Comparison of ENCODE assay signal across 8 mouse cellular contexts in the genomic region with DNA sequence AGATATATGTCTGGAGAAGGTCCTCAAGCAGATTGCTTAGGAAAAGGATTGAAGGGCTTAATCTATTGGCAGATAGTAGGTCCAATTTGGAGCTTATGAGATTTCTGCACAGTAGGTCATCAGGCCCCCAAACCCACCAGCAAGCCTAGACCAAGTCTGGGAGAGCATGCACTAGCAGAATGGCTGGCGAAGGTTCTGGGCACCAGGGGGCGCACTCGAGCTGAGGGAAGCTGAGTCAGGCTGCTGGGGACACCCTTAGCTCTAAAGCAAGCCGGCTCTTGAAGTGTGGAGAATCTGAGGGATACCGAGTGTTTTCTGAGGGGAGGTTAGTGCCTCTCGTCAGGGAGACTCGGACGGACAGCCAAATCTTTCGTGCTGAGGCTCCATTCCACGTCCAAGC. TPM values are rescaled to one million over a fixed set of nuclear protein-coding genes. Genes with fewer than 3 reads are reported as not detected.
A peak's percentile ranks its signal among the peaks of the same experiment; 100 is the strongest.
DNase-seq lines count a peak whose midpoint lies in the region; ATAC-seq and TF ChIP-seq lines count a peak whose summit lies in the region.

No protein-coding gene starts in this region.

- under 1% methylated on average over 10 of the region's 10 CpGs for WGBS in heart, embryonic 11.5 days (ENCODE audit: insufficient replicate concordance)
- WGBS in kidney, embryonic 15.5 days, result under 1% methylated on average over 10 of the region's 10 CpGs
- WGBS in liver, adult 2 months, result under 1% methylated on average over 10 of the region's 10 CpGs

- H3K4me3 ChIP-seq in heart, embryonic 11.5 days (ENCODE audit: low read depth, low read length), result peak overlapping the region; percentile 73
- H3K4me3 ChIP-seq in kidney, embryonic 15.5 days (replicated peaks), result peak overlapping the region; percentile 72
- peak overlapping the region; percentile 86 for H3K4me3 ChIP-seq in liver, adult 2 months (ENCODE audit: insufficient read depth, low read depth, low read length)

- H3K4me2 ChIP-seq in heart, embryonic 11.5 days, result peak overlapping the region; percentile 100
- H3K4me2 ChIP-seq in kidney, embryonic 15.5 days, result peak overlapping the region; percentile 98

- DNase-seq in A20 (ENCODE audit: low read depth, low spot score), result peak; percentile 92
- DNase-seq in brain, adult 2 months (ENCODE audit: low read depth, low spot score), result peak; percentile 94
- DNase-seq in liver, adult 2 months (ENCODE audit: extremely low read depth, low read depth, low spot score), result peak; percentile 49
- peak; percentile 90 to 93 for DNase-seq in spleen, postnatal 36 days (ENCODE audit: low spot score in 2 of 2)

- ATAC-seq in erythroblast, adult 5-6 weeks (replicated peaks; ENCODE audit: low FRiP score, poor library complexity, severe bottlenecking), result peak; percentile 76
- no peak for ATAC-seq in heart, embryonic 11.5 days (replicated peaks; ENCODE audit: insufficient number of reproducible peaks, low FRiP score, low TSS enrichment)
- ATAC-seq in kidney, embryonic 15.5 days (replicated peaks; ENCODE audit: low FRiP score), result peak; percentile 53; the same call in 1 of the 2 replicates
- peak; percentile 66 for ATAC-seq in monocyte, adult 5-6 weeks (replicated peaks; ENCODE audit: insufficient number of reproducible peaks, low FRiP score, low TSS enrichment, poor library complexity, severe bottlenecking)

- H3K27me3 ChIP-seq in heart, embryonic 11.5 days (ENCODE audit: control insufficient read depth, insufficient read depth, low read length), result 0 out of 2 replicates have a peak, but pooled peaks cover 4% of the 10 kb centered on the region
- H3K27me3 ChIP-seq in kidney, embryonic 15.5 days, result no peaks in the 10 kb centered on the region
- H3K27me3 ChIP-seq in liver, adult 2 months (ENCODE audit: control insufficient read depth, insufficient read depth, low read length), result no peaks in the 10 kb centered on the region

- peak overlapping the region; percentile 86 for H3K9ac ChIP-seq in heart, embryonic 11.5 days (ENCODE audit: low read depth, low read length)
- peak overlapping the region; percentile 65 for H3K9ac ChIP-seq in kidney, embryonic 15.5 days
- peak overlapping the region; percentile 78 for H3K9ac ChIP-seq in liver, adult 2 months (ENCODE audit: low read depth, low read length)

- H3K27ac ChIP-seq in heart, embryonic 11.5 days (ENCODE audit: low read depth, low read length), result no peak overlapping the region
- H3K27ac ChIP-seq in kidney, embryonic 15.5 days, result peak overlapping the region; percentile 94
- peak overlapping the region; percentile 45; the same call in 1 of the 2 replicates for H3K27ac ChIP-seq in liver, adult 2 months (replicated peaks; ENCODE audit: insufficient read depth, low read depth, low read length)

- no peaks in the 10 kb centered on the region for H3K36me3 ChIP-seq in heart, embryonic 11.5 days (ENCODE audit: control insufficient read depth, insufficient read depth, low read length)
- no peaks in the 10 kb centered on the region for H3K36me3 ChIP-seq in kidney, embryonic 15.5 days
- H3K36me3 ChIP-seq in liver, adult 2 months (ENCODE audit: control insufficient read depth, insufficient read depth, low read length), result peaks cover 11% of the 10 kb centered on the region; the same call in 1 of the 2 replicates

- no peak for TF ChIP-seq POLR2A in liver, adult 2 months (IDR thresholded peaks at IDR 0.05; ENCODE audit: extremely low read depth, insufficient read depth, low read length)

- TF ChIP-seq CTCF in liver, adult 2 months (IDR thresholded peaks at IDR 0.05; ENCODE audit: low read depth, low read length), result peak; percentile 97

- H3K79me2 ChIP-seq in liver, adult 2 months (ENCODE audit: control insufficient read depth, insufficient read depth, low read length), result no peaks in the 10 kb centered on the region

- no peaks in the 10 kb centered on the region for H3K9me3 ChIP-seq in heart, embryonic 11.5 days (replicated peaks; ENCODE audit: control insufficient read depth, low read length)
- H3K9me3 ChIP-seq in kidney, embryonic 15.5 days (replicated peaks), result no peaks in the 10 kb centered on the region

- H3K4me1 ChIP-seq in heart, embryonic 11.5 days (ENCODE audit: control insufficient read depth, insufficient read depth, low read length), result peaks cover 12% of the 10 kb centered on the region
- H3K4me1 ChIP-seq in kidney, embryonic 15.5 days, result peaks cover 34% of the 10 kb centered on the region
- H3K4me1 ChIP-seq in liver, adult 2 months (ENCODE audit: control insufficient read depth, insufficient read depth, low read length), result peaks cover 5% of the 10 kb centered on the region

RNA-seq across cellular contexts. Expression of a gene that starts 1.2 kb away (rescaled TPM):
- total RNA-seq in erythroblast, adult 5-6 weeks (2015; ENCODE audit: low replicate concordance), result 6.7 and 11.9 TPM in 2 replicates
- 9.1 and 14.9 TPM in 2 replicates for total RNA-seq in erythroblast, adult 5-6 weeks (2017; ENCODE audit: low replicate concordance)
- 2.7 and 4.2 TPM in 2 replicates for polyA plus RNA-seq in heart, embryonic 11.5 days (2014; fragmentation: Nextera tagmentation; extraction: Ambion mirVana)
- polyA plus RNA-seq in kidney, embryonic 15.5 days (2015; fragmentation: Nextera tagmentation; extraction: Ambion mirVana), result 7.5 and 8.0 TPM in 2 replicates
- 4.1 and 8.9 TPM in 2 replicates for total RNA-seq in liver, adult 2 months (2014; rRNA removed)
- 5.2 and 8.0 TPM in 2 replicates for polyA plus RNA-seq in liver, adult 2 months (2012; rRNA removed)
- 33.3 to 44.2 TPM (median 36.6 TPM) in 3 replicates for total RNA-seq in monocyte, adult 5-6 weeks (2017)

RNA-seq across cellular contexts. Expression of a gene that starts 17.0 kb away (rescaled TPM):
- total RNA-seq in erythroblast, adult 5-6 weeks (2015; ENCODE audit: low replicate concordance), result 0.42 TPM in 1 of 2 replicates, not detected in the other
- 0.42 and 1.4 TPM in 2 replicates for total RNA-seq in erythroblast, adult 5-6 weeks (2017; ENCODE audit: low replicate concordance)
- polyA plus RNA-seq in heart, embryonic 11.5 days (2014; fragmentation: Nextera tagmentation; extraction: Ambion mirVana), result 7.6 and 8.7 TPM in 2 replicates
- polyA plus RNA-seq in kidney, embryonic 15.5 days (2015; fragmentation: Nextera tagmentation; extraction: Ambion mirVana), result 15.0 and 15.4 TPM in 2 replicates
- total RNA-seq in liver, adult 2 months (2014; rRNA removed), result 5.8 and 7.5 TPM in 2 replicates
- polyA plus RNA-seq in liver, adult 2 months (2012; rRNA removed), result 10.3 and 16.9 TPM in 2 replicates
- total RNA-seq in monocyte, adult 5-6 weeks (2017), result 1.6 TPM in 2 of 3 replicates, not detected in the other

RNA-seq across cellular contexts. Expression of a gene that starts 20.4 kb away (rescaled TPM):
- total RNA-seq in erythroblast, adult 5-6 weeks (2015; ENCODE audit: low replicate concordance), result not detected in 2 replicates
- total RNA-seq in erythroblast, adult 5-6 weeks (2017; ENCODE audit: low replicate concordance), result not detected in 2 replicates
- polyA plus RNA-seq in heart, embryonic 11.5 days (2014; fragmentation: Nextera tagmentation; extraction: Ambion mirVana), result 0.94 and 2.0 TPM in 2 replicates
- 1.3 TPM in 2 replicates for polyA plus RNA-seq in kidney, embryonic 15.5 days (2015; fragmentation: Nextera tagmentation; extraction: Ambion mirVana)
- total RNA-seq in liver, adult 2 months (2014; rRNA removed), result 23.0 and 27.9 TPM in 2 replicates
- polyA plus RNA-seq in liver, adult 2 months (2012; rRNA removed), result 29.8 and 32.6 TPM in 2 replicates
- 3.7 to 7.0 TPM (median 4.9 TPM) in 3 replicates for total RNA-seq in monocyte, adult 5-6 weeks (2017)

RNA-seq across cellular contexts. Expression of a gene that starts 43.7 kb away (rescaled TPM):
- 42.3 and 43.5 TPM in 2 replicates for total RNA-seq in erythroblast, adult 5-6 weeks (2015; ENCODE audit: low replicate concordance)
- 26.5 and 27.0 TPM in 2 replicates for total RNA-seq in erythroblast, adult 5-6 weeks (2017; ENCODE audit: low replicate concordance)
- 56.1 and 62.1 TPM in 2 replicates for polyA plus RNA-seq in heart, embryonic 11.5 days (2014; fragmentation: Nextera tagmentation; extraction: Ambion mirVana)
- 54.6 and 61.7 TPM in 2 replicates for polyA plus RNA-seq in kidney, embryonic 15.5 days (2015; fragmentation: Nextera tagmentation; extraction: Ambion mirVana)
- total RNA-seq in liver, adult 2 months (2014; rRNA removed), result 72.8 and 102 TPM in 2 replicates
- polyA plus RNA-seq in liver, adult 2 months (2012; rRNA removed), result 59.4 and 63.3 TPM in 2 replicates
- 65.5 to 114 TPM (median 72.0 TPM) in 3 replicates for total RNA-seq in monocyte, adult 5-6 weeks (2017)

RNA-seq across cellular contexts. Expression of a gene that starts 57.6 kb away (rescaled TPM):
- total RNA-seq in erythroblast, adult 5-6 weeks (2015; ENCODE audit: low replicate concordance), result 44.7 and 47.5 TPM in 2 replicates
- total RNA-seq in erythroblast, adult 5-6 weeks (2017; ENCODE audit: low replicate concordance), result 16.2 and 22.4 TPM in 2 replicates
- polyA plus RNA-seq in heart, embryonic 11.5 days (2014; fragmentation: Nextera tagmentation; extraction: Ambion mirVana), result 57.1 and 59.7 TPM in 2 replicates
- 77.6 and 83.5 TPM in 2 replicates for polyA plus RNA-seq in kidney, embryonic 15.5 days (2015; fragmentation: Nextera tagmentation; extraction: Ambion mirVana)
- 19.7 and 21.0 TPM in 2 replicates for total RNA-seq in liver, adult 2 months (2014; rRNA removed)
- polyA plus RNA-seq in liver, adult 2 months (2012; rRNA removed), result 24.6 and 28.9 TPM in 2 replicates
- 113 to 174 TPM (median 147 TPM) in 3 replicates for total RNA-seq in monocyte, adult 5-6 weeks (2017)
